Mouse (Mus musculus): ENCODE results near the gene Olfr917.

- no peak for TF ChIP-seq GATA1 (IDR thresholded peaks at IDR 0.05; ENCODE audit: borderline replicate concordance, low read length)
- TF ChIP-seq FLI1 (IDR thresholded peaks at IDR 0.05; ENCODE audit: low read length): no peak
Observed at GRCm38 (mm10) chr9:38659775-38660174, 5.9 kb downstream of the Olfr917 start, which contains the start of gene Olfr916.
